Mouse (Mus musculus) C2C12 (cell line): ENCODE measurements around the gene Dop1b.

Source experiments
- CEBPB ChIP-seq: IDR thresholded peaks from one replicate; pipeline ENCODE4 v1.6.1; 2011; ENCODE audit warnings: low read depth, mild to moderate bottlenecking, control low read depth, moderate library complexity
- CTCF ChIP-seq: IDR thresholded peaks from one replicate; pipeline ENCODE4 v1.5.1; 2011; ENCODE audit not compliant: control insufficient read depth, insufficient read depth, insufficient read length
- FOSL1 ChIP-seq: IDR thresholded peaks from one replicate; pipeline ENCODE4 v1.8.0; 2011; ENCODE audit warnings: mild to moderate bottlenecking, low read length; ENCODE audit not compliant: poor library complexity, insufficient read depth, severe bottlenecking
- MYOD1 ChIP-seq: IDR thresholded peaks from one replicate; pipeline ENCODE4 v1.6.1; 2011; ENCODE audit warnings: low read depth; ENCODE audit not compliant: control insufficient read depth, insufficient read length
- MYOG ChIP-seq: IDR thresholded peaks from one replicate; pipeline ENCODE4 v1.6.1; 2011; ENCODE audit not compliant: control insufficient read depth, insufficient read length; ENCODE audit errors: extremely low read depth

GRCm38 (mm10) chr16:93784175-93784574 lies 72.5 kb downstream of the Dop1b start:
- TF ChIP-seq MYOD1 (no peak), CTCF (no peak), MYOG (no peak), FOSL1 (no peak), CEBPB (no peak)
